Mouse (Mus musculus) thymus, adult 2 months (tissue): ENCODE measurements around the gene Dlg4. TPM values are rescaled to one million over a fixed set of nuclear protein-coding genes. Genes with fewer than 3 reads are reported as not detected.
"Not testable (repeated sequence)": the region's sequence is repeated elsewhere in the genome, so short reads cannot be mapped to it uniquely, and the experiment has no call there.

Experiments
- DNase-seq: peaks from one replicate; pipeline ENCODE4 v3.0.0; 2021
- H3K27ac ChIP-seq: fragments of 200-500 bp; 2 replicates; pipeline ENCODE4 v1.5.1; 2012; ENCODE audit warnings: low read length, control low read depth; ENCODE audit not compliant: control insufficient read depth, insufficient read depth
- H3K27me3 ChIP-seq: fragments of 200-500 bp; 2 replicates; pipeline ENCODE4 v1.6.1; 2012; ENCODE audit warnings: mild to moderate bottlenecking, low read length, moderate library complexity, mixed read lengths; ENCODE audit not compliant: control insufficient read depth, insufficient read depth
- H3K36me3 ChIP-seq: fragments of 200-500 bp; 2 replicates; pipeline ENCODE4 v1.6.1; 2012; ENCODE audit warnings: mild to moderate bottlenecking, low read length, moderate library complexity; ENCODE audit not compliant: control insufficient read depth, insufficient read depth
- H3K4me1 ChIP-seq: fragments of 200-500 bp; replicated peaks from 2 replicates; pipeline ENCODE4 v1.6.1; 2012; ENCODE audit warnings: low read length; ENCODE audit not compliant: control insufficient read depth, insufficient read depth
- H3K4me3 ChIP-seq: fragments of 200-500 bp; 2 replicates; pipeline ENCODE4 v1.5.1; 2012; ENCODE audit warnings: mild to moderate bottlenecking, low read length, control low read depth, moderate library complexity; ENCODE audit not compliant: control insufficient read depth, insufficient read depth
- CTCF ChIP-seq: fragments of 200-500 bp; IDR thresholded peaks from 2 replicates; pipeline ENCODE4 v1.5.1; 2012; ENCODE audit warnings: mild to moderate bottlenecking, control low read depth, low read length, moderate library complexity, borderline replicate concordance; ENCODE audit not compliant: control insufficient read depth, poor library complexity, insufficient read depth; ENCODE audit errors: extremely low read depth
- POLR2A ChIP-seq: fragments of 200-500 bp; IDR thresholded peaks from 2 replicates; pipeline ENCODE4 v1.6.1; 2012; ENCODE audit warnings: mild to moderate bottlenecking, low read length, control low read depth, moderate library complexity; ENCODE audit not compliant: control insufficient read depth, poor library complexity, insufficient read depth; ENCODE audit errors: extremely low read depth
- WGBS: fragments of 180-500 bp; shearing (Covaris S2); methylation state at CpG from one replicate; pipeline ENCODE4 v1.1.7; 2018; 5-methylcytosine and 5-hydroxymethylcytosine counted together
- polyA plus RNA-seq: library from polyadenylated mRNA; depleted of rRNA; stranded (reverse); fragments of >200 nt; gene quantifications from 2 replicates; pipeline ENCODE4 v1.2.3, GENCODE M21; 2012

Dlg4 gene
- polyA plus RNA-seq, 1 experiment, result 72.1 TPM

DNA sequence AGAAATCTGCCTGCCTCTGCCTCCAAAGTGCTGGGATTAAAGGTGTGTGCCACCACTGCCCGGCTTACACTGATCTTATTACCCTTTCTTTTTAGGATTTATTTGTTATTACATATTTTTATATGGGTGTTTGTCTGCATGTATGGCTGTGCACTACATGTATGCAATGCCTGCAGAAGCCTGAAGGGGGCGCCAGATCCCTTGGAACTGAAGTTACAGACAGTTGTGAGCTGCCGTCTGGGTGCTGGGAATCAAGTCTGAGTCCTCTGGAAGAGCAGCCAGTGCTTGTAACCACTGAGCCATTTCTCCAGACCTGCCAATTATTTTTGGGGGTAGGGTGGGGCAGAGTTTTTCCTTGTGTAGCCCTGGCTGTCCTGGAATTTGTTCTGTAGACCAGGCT is 46.3 kb downstream of the Dlg4 start:
- TF ChIP-seq POLR2A (no peak), CTCF (no peak)
- no peak overlapping the region for H3K27ac ChIP-seq
- H3K27me3 ChIP-seq, result no peaks in the 10 kb centered on the region
- H3K4me3 ChIP-seq, result no peak overlapping the region
- 76% methylated on average over 3 of the region's 3 CpGs for WGBS
- no peak for DNase-seq
- H3K36me3 ChIP-seq, result no peaks in the 10 kb centered on the region
- no peaks in the 10 kb centered on the region for H3K4me1 ChIP-seq

DNA sequence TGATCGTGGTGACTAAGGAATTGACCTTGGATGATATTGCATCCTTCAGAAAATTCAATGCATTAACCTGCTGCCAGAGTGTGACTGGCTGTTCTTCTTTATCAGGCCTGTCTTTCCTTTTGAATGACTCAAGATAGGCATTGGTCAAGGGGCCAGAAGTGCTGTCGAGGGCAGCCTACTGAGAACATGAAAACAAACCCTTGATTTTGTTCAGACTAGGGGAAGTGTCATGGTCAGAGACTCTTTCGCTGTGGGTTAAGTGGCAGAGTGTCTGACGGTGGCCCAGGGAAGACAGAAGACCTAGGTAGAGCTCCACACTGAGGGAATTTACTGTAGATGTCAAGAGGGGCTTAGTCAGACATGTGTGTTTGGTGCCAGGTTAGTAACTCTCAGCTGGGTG is 50.0 kb downstream of the Dlg4 start:
- Histone ChIP-seq H3K27ac (no peak overlapping the region), H3K36me3 (no peaks in the 10 kb centered on the region), H3K27me3 (no peaks in the 10 kb centered on the region), H3K4me3 (no peak overlapping the region), H3K4me1 (no peaks in the 10 kb centered on the region)
- DNase-seq, result no peak
- WGBS, result 74% methylated on average over 4 of the region's 4 CpGs
- no peak for TF ChIP-seq CTCF
- no peak for TF ChIP-seq POLR2A

- Histone ChIP-seq H3K27ac (no peak overlapping the region), H3K27me3 (no peaks in the 10 kb centered on the region), H3K4me1 (no peaks in the 10 kb centered on the region), H3K4me3 (no peak overlapping the region), H3K36me3 (no peaks in the 10 kb centered on the region)
- no peak for TF ChIP-seq POLR2A
- no peak for TF ChIP-seq CTCF
- WGBS, result 92% methylated on average over 3 of the region's 3 CpGs
- DNase-seq, result no peak
Measured at GRCm38 (mm10) chr11:70068245-70068644, 51.5 kb downstream of the Dlg4 start.

DNA sequence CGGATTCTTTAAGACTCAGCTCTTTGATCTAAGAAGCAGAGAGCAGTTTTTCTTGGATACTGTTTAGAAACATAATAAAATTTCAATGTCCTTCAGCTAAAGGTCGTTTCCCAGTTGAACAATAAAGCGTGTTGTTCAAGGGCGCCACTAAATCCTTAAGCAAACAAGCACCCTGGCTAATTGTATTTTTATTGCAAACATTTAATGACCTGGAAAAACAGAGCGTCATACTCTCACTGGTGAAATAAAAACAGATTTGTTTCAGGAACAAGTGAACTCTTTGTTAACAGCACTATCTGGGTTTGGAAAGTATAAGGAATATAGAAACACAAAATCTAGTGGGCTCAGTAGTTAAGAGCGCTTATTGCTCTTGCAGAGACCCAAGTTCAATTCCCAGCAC is 53.3 kb downstream of the Dlg4 start:
- Histone ChIP-seq H3K27ac (no peak overlapping the region), H3K36me3 (no peaks in the 10 kb centered on the region), H3K4me1 (no peaks in the 10 kb centered on the region), H3K4me3 (no peak overlapping the region), H3K27me3 (no peaks in the 10 kb centered on the region)
- WGBS, result 89% methylated on average over 6 of the region's 6 CpGs
- no peak for DNase-seq
- TF ChIP-seq POLR2A (no peak), CTCF (no peak)

DNA sequence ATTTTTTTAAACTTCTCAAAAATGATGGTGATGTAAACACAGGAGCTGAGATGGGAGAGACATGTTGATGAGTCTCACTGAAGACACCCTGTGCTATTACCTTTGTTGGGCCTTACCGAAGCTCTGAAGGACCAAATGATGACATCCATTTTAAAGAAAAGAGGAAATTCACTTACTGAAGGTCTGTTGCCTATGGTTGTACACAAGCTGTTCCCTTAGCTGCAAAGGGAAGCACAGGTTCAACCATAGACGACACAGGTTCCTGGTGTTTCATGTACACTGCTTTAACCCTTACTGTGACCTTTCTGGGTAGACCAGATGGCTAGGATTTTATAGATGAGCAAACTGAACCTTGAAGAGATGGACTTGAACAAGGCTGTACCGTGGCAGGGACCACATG is 53.9 kb downstream of the Dlg4 start:
- DNase-seq, H3K36me3 ChIP-seq, H3K27me3 ChIP-seq, H3K4me1 ChIP-seq, H3K27ac ChIP-seq, H3K4me3 ChIP-seq: not testable (repeated sequence)
- WGBS, result 40% methylated on average over 3 of the region's 3 CpGs

DNA sequence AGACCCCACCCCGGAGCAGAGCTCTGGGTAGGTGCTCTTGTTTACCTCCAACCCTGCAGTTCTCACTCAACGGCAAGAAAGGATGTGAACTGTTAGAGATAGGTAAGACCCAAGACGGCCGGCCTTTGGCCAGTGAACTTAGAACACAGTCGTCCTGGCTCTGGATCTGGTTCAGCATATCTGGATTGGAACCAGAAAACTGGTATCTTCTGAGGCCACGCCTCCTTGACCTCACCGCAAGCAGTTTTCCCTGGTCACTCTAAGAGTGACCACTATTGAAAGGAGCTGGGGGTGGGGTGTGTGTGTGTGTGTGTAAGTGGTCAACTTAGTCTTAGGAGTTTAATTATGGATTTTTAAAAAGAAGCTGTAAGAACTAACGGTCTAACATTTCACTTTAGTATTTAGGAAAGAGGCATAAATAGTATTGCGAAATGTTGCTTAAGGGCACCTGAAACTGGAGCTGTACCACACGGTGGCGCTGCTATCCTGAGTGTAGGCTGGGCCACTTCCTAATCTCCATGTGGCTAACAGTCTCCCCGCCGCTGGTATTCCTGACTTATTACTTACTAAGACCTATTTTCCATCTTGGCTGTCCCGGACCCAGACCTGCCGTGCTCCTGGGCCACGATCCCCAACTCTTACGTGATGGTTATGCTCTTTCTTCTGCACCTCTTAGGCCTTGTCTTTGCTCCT is 57.8 kb downstream of the Dlg4 start:
- 45% methylated on average over 17 of the region's 17 CpGs for WGBS
- no peak overlapping the region for H3K27ac ChIP-seq
- H3K27me3 ChIP-seq, result no peaks in the 10 kb centered on the region
- no peak overlapping the region for H3K4me3 ChIP-seq
- peak; percentile 69 for DNase-seq
- no peaks in the 10 kb centered on the region for H3K4me1 ChIP-seq
- no peaks in the 10 kb centered on the region for H3K36me3 ChIP-seq
- TF ChIP-seq CTCF, result peak; percentile 63; the same call in 1 of the 2 replicates
- no peak for TF ChIP-seq POLR2A

DNA sequence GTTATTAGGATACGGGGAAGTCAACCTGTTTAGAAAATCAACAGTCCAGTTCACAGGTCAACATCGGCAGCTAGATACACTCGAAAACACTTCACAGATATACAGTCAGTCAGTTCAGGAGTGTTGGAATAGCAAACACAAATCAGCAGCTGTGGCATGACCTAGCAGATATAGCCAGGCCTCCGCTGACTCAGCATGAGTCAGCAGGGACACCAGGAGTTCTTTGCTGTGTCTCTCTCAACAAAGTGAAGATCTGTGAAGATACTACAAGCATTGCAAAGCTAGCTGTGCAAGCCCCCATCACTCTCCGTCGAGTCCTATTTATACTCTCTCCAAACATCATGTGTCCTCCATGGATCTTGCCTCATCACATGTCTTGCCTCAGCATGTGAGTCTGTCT is 58.8 kb downstream of the Dlg4 start:
- Histone ChIP-seq H3K36me3 (no peaks in the 10 kb centered on the region), H3K27me3 (no peaks in the 10 kb centered on the region), H3K27ac (no peak overlapping the region), H3K4me3 (no peak overlapping the region), H3K4me1 (peaks cover 7% of the 10 kb centered on the region)
- DNase-seq, result no peak
- 81% methylated on average over 6 of the region's 6 CpGs for WGBS
- TF ChIP-seq CTCF (no peak), POLR2A (no peak)
